Mouse (Mus musculus) common myeloid progenitor, adult 5-6 weeks (primary cell): ENCODE measurements around the gene Zfp866. TPM values are rescaled to one million over a fixed set of nuclear protein-coding genes. Genes with fewer than 3 reads are reported as not detected.

Experiments used
- ATAC-seq: replicated peaks from 2 replicates; pipeline ENCODE4 v1.8.0; 2016; ENCODE audit warnings: low read depth, mild to moderate bottlenecking, moderate TSS enrichment, inconsistent platforms; ENCODE audit not compliant: poor library complexity, severe bottlenecking
- total RNA-seq: library from RNA; stranded (forward); fragments of 200-1000, 187-1606 nt; gene quantifications from 2 replicates; pipeline ENCODE4 v1.2.3, GENCODE M21; 2017

Zfp866 gene
- total RNA-seq, result 23.3 and 32.0 TPM in 2 replicates

- peak; percentile 88 for ATAC-seq
These were observed at the start of gene Zfp866, which contains the start of gene Atp13a1 for GRCm38 (mm10) chr8:69790773-69791367. Zfp866 (minus strand) TSS chr8:69791178. Atp13a1 (plus strand) TSS chr8:69791163.

GRCm38 (mm10) chr8:69837057-69837682 is 46.2 kb upstream of the Zfp866 start:
- ATAC-seq, result no peak

GRCm38 (mm10) chr8:69832298-69832853 is 41.4 kb upstream of the Zfp866 start, which contains the start of gene Pbx4:
Pbx4 (plus strand) TSS chr8:69832491.
- peak; percentile 92 for ATAC-seq

- no peak for ATAC-seq
These were observed 35.4 kb upstream of the Zfp866 start for GRCm38 (mm10) chr8:69826371-69826770.

GRCm38 (mm10) chr8:69822386-69823191 is 31.6 kb upstream of the Zfp866 start, which contains the start of gene Lpar2:
Lpar2 (plus strand) TSS chr8:69822429.
- peak; percentile 72 for ATAC-seq

GRCm38 (mm10) chr8:69821971-69822385 is 31.0 kb upstream of the Zfp866 start:
- peak; percentile 26 for ATAC-seq

GRCm38 (mm10) chr8:69820466-69820865 is 29.5 kb upstream of the Zfp866 start:
- no peak for ATAC-seq

- no peak for ATAC-seq
These were observed 24.4 kb upstream of the Zfp866 start for GRCm38 (mm10) chr8:69815396-69815795.

GRCm38 (mm10) chr8:69814881-69815280 is 23.9 kb upstream of the Zfp866 start:
- ATAC-seq, result no peak

- ATAC-seq, result no peak
These were observed 18.8 kb upstream of the Zfp866 start for GRCm38 (mm10) chr8:69809820-69810219.

- ATAC-seq, result peak; percentile 59
These were observed 18.0 kb upstream of the Zfp866 start for GRCm38 (mm10) chr8:69808864-69809403.

GRCm38 (mm10) chr8:69808094-69808863 is 17.3 kb upstream of the Zfp866 start, which contains the start of gene Gmip:
Gmip (plus strand) TSS chr8:69808679.
- ATAC-seq, result peak; percentile 89

GRCm38 (mm10) chr8:69807236-69807635 is 16.3 kb upstream of the Zfp866 start:
- no peak for ATAC-seq

GRCm38 (mm10) chr8:69805491-69805890 is 14.5 kb upstream of the Zfp866 start:
- ATAC-seq, result no peak

GRCm38 (mm10) chr8:69805086-69805485 is 14.1 kb upstream of the Zfp866 start:
- no peak for ATAC-seq

- no peak for ATAC-seq
These were observed 13.6 kb upstream of the Zfp866 start for GRCm38 (mm10) chr8:69804537-69804936.

GRCm38 (mm10) chr8:69803366-69803765 is 12.4 kb upstream of the Zfp866 start:
- no peak for ATAC-seq

- ATAC-seq, result no peak
These were observed 11.2 kb upstream of the Zfp866 start for GRCm38 (mm10) chr8:69802216-69802615.

- ATAC-seq, result no peak
These were observed 10.8 kb upstream of the Zfp866 start for GRCm38 (mm10) chr8:69801796-69802195.
